20 mouse cellular contexts compared by ENCODE assay signal in the genomic region with DNA sequence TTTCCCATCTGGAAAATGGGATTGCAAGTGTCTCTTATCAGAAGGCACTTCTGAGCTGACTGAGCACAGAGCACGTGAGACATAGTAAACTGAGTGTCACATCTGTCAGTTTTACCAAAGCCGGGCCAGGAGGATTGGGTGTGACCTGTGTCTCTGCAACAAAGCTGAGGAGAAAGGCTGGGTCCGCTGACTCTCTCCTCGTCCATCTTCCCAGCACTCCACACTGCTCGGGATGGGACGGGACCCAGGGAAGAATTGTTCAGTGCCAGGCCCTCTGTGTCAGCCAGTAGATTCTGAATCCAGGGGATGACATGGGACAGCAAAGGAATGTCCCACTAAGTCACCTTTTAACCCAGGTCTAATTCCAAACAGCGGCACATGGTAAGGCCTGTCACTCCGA. TPM values are rescaled to one million over a fixed set of nuclear protein-coding genes. Genes with fewer than 3 reads are reported as not detected.
DNase-seq lines count a peak whose midpoint lies in the region; ATAC-seq and TF ChIP-seq lines count a peak whose summit lies in the region.
"Had no signal": no experiment of that assay in that cellular context is flagged by ENCODE, and none has a peak within 500 bp of the region (broad histone marks: within the 10 kb centered on the region; RNA-seq: fewer than 3 reads in every experiment).

No protein-coding gene starts in this region.

- intact Hi-C loops in heart, postnatal 25 days (cut with DNase I) = no loop called here

- ATAC-seq in lung, embryonic 15.5 days (ENCODE audit: borderline replicate concordance, extremely low read depth, low FRiP score, low TSS enrichment) = peak; percentile 73
- ATAC-seq in lung, postnatal 0 days = peak; percentile 62; the same call in 1 of the 2 replicates
- ATAC-seq: forebrain, embryonic 16.5 days had no signal

- no peaks in the 10 kb centered on the region for H3K36me3 ChIP-seq in lung, embryonic 15.5 days
- no peaks in the 10 kb centered on the region for H3K36me3 ChIP-seq in lung, postnatal 0 days (ENCODE audit: insufficient read depth, low read length)
- H3K36me3 ChIP-seq: embryonic facial prominence, embryonic 13.5 days; heart, embryonic 15.5 days had no signal

- no peaks in the 10 kb centered on the region for H3K27me3 ChIP-seq in lung, embryonic 15.5 days
- H3K27me3 ChIP-seq in lung, postnatal 0 days (replicated peaks; ENCODE audit: insufficient read depth, low read length) = no peaks in the 10 kb centered on the region
- H3K27me3 ChIP-seq: CH12.LX; embryonic facial prominence, embryonic 13.5 days; heart, embryonic 15.5 days had no signal

- H3K9ac ChIP-seq in lung, embryonic 15.5 days = no peak overlapping the region
- no peak overlapping the region for H3K9ac ChIP-seq in lung, postnatal 0 days (replicated peaks; ENCODE audit: low read depth)
- H3K9ac ChIP-seq: embryonic facial prominence, embryonic 13.5 days; heart, embryonic 15.5 days; hindbrain, embryonic 14.5 days had no signal

- TF ChIP-seq CTCF in lung, postnatal 0 days (IDR thresholded peaks at IDR 0.05) = no peak

- H3K4me1 ChIP-seq in lung, embryonic 15.5 days = 0 out of 2 replicates have a peak, but pooled peaks cover 6% of the 10 kb centered on the region
- H3K4me1 ChIP-seq in lung, postnatal 0 days (ENCODE audit: insufficient read depth, low read depth, low read length) = no peaks in the 10 kb centered on the region

- no peak for TF ChIP-seq EP300 in lung, postnatal 0 days (IDR thresholded peaks at IDR 0.05)

- no peak overlapping the region for H3K4me3 ChIP-seq in lung, embryonic 15.5 days
- no peak overlapping the region for H3K4me3 ChIP-seq in lung, postnatal 0 days (ENCODE audit: low read depth, low read length)
- H3K4me3 ChIP-seq: embryonic facial prominence, embryonic 13.5 days; heart, adult 2 months; heart, embryonic 15.5 days had no signal

- peak; percentile 87 for DNase-seq in heart, adult 11 months
- DNase-seq in heart, postnatal 25 days (ENCODE audit: low spot score) = no peak
- DNase-seq in lung, postnatal 25 days (ENCODE audit: low spot score) = no peak
- DNase-seq in lung, postnatal 0 days (ENCODE audit: low spot score) = peak; percentile 26
- DNase-seq in layer of hippocampus, adult 9-11 months = no peak
- DNase-seq: adrenal gland, adult 2 months; adrenal gland, postnatal 25 days; cerebellum, adult 18-20 months; cerebellum, adult 9-11 months; cerebellum, postnatal 36 days; gastrocnemius, postnatal 10 days; heart, adult 2 months; heart, postnatal 14 days had no signal

- WGBS in lung, embryonic 15.5 days = 47% methylated on average over 8 of the region's 8 CpGs
- 59% methylated on average over 8 of the region's 8 CpGs for WGBS in lung, postnatal 0 days

- H3K4me2 ChIP-seq in lung, embryonic 15.5 days = no peak overlapping the region
- H3K4me2 ChIP-seq in lung, postnatal 0 days (replicated peaks; ENCODE audit: low read depth, low read length) = no peak overlapping the region
- H3K4me2 ChIP-seq: embryonic facial prominence, embryonic 13.5 days; heart, embryonic 11.5 days; heart, embryonic 15.5 days; hindbrain, embryonic 14.5 days had no signal

- no peaks in the 10 kb centered on the region for H3K9me3 ChIP-seq in lung, embryonic 15.5 days
- H3K9me3 ChIP-seq in lung, postnatal 0 days (ENCODE audit: low read length) = no peaks in the 10 kb centered on the region
- H3K9me3 ChIP-seq: embryonic facial prominence, embryonic 13.5 days; heart, embryonic 15.5 days had no signal

- H3K27ac ChIP-seq in lung, embryonic 15.5 days = no peak overlapping the region
- H3K27ac ChIP-seq in lung, postnatal 0 days (ENCODE audit: low read length) = no peak overlapping the region
- H3K27ac ChIP-seq: embryonic facial prominence, embryonic 13.5 days; heart, adult 2 months; heart, embryonic 15.5 days; hindbrain, embryonic 14.5 days had no signal

RNA-seq across cellular contexts. Expression of a gene that starts 32.3 kb away (rescaled TPM):
- total RNA-seq in heart, postnatal 25 days (2021) = 1 to 10 TPM; 5.0 to 8.0 TPM
- polyA plus RNA-seq in lung, embryonic 15.5 days (2015; fragmentation: Nextera tagmentation; extraction: Ambion mirVana) = 30.1 and 33.5 TPM in 2 replicates
- 30.6 and 31.7 TPM in 2 replicates for polyA plus RNA-seq in lung, postnatal 0 days (2015; fragmentation: Nextera tagmentation; extraction: Ambion mirVana)

Comparison
In these comparisons a context has a peak if more than half of its experiments do, and no peak if none do; other contexts are left out.
1. DNase-seq: peak in heart, adult 11 months (single experiment) and lung, postnatal 0 days (single experiment); none in heart, postnatal 25 days (single experiment), lung, postnatal 25 days (single experiment) and layer of hippocampus, adult 9-11 months (single experiment).